Mouse (Mus musculus) forebrain, embryonic 16.5 days (tissue): Measurements from ENCODE around the gene Pde5a. TPM values are rescaled to one million over a fixed set of nuclear protein-coding genes. Genes with fewer than 3 reads are reported as not detected.
A peak's percentile ranks its signal among the peaks of the same experiment; 100 is the strongest.

Experiments used
- ATAC-seq: fragments of 200-750 bp; cut with Nextera tagmentation; 2 replicates; pipeline ENCODE4 v1.8.0; 2017; ENCODE audit warnings: mild to moderate bottlenecking, moderate library complexity
- H3K27ac ChIP-seq: fragments of 300-500 bp; sonication (generic); 2 replicates; pipeline ENCODE4 v1.5.1; 2014; ENCODE audit warnings: low read length, control low read depth
- H3K27me3 ChIP-seq: fragments of 300-500 bp; sonication (generic); replicated peaks from 2 replicates; pipeline ENCODE4 v1.6.1; 2014; ENCODE audit warnings: low read length; ENCODE audit not compliant: control insufficient read depth, insufficient read depth
- H3K36me3 ChIP-seq: fragments of 300-500 bp; sonication (generic); 2 replicates; pipeline ENCODE4 v1.6.1; 2014; ENCODE audit not compliant: control insufficient read depth, insufficient read depth
- H3K4me1 ChIP-seq: fragments of 300-500 bp; sonication (generic); replicated peaks from 2 replicates; pipeline ENCODE4 v1.6.1; 2014; ENCODE audit warnings: low read length; ENCODE audit not compliant: control insufficient read depth, insufficient read depth
- H3K4me2 ChIP-seq: fragments of 300-500 bp; sonication (generic); 2 replicates; pipeline ENCODE4 v1.6.1; 2014; ENCODE audit warnings: mild to moderate bottlenecking, low read length, control low read depth
- H3K4me3 ChIP-seq: fragments of 300-500 bp; sonication (generic); replicated peaks from 2 replicates; pipeline ENCODE4 v1.5.1; 2014; ENCODE audit warnings: mild to moderate bottlenecking, low read length, control low read depth
- H3K9ac ChIP-seq: fragments of 300-500 bp; sonication (generic); replicated peaks from 2 replicates; pipeline ENCODE4 v1.6.1; 2014; ENCODE audit warnings: low read depth, low read length, control low read depth
- H3K9me3 ChIP-seq: fragments of 300-500 bp; sonication (generic); 2 replicates; pipeline ENCODE4 v1.6.1; 2016; ENCODE audit warnings: low read length; ENCODE audit not compliant: control insufficient read depth
- WGBS: fragments of 180-500 bp; shearing (Covaris S2); extraction: QIAGEN DNeasy Blood & Tissue Kit; methylation state at CpG from one replicate; pipeline ENCODE4 v1.1.7; 2014; 5-methylcytosine and 5-hydroxymethylcytosine counted together
- polyA plus RNA-seq: library from polyadenylated mRNA; unstranded; fragments of >200 nt; fragmentation: Nextera tagmentation; extraction: Ambion mirVana; gene quantifications from 2 replicates; pipeline ENCODE4 v1.2.1, GENCODE M21; 2015

The Pde5a gene
- polyA plus RNA-seq, 1 experiment from 2014 or later, result 2.8 TPM

DNA sequence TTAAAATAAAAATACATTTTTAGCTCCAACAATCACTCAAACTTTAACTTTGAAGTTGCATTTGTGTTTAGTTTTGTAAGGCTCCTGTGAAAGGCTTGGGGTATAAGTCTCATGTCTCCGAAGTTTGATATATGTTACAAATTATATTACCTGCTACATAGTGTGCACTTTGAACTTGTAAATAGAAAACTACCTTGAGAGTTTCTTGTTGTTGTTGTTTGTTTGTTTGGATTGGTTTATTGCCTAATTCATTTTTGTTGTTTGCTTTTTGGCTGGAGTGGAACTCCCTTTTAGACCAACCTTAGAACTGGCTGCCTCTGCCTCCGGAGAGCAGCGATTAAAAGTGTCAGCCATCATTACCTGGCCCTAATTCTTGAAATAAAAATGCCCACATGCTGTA is 166.0 kb downstream of the Pde5a start, which contains the start of gene Fabp2:
TSS of gene Fabp2 (plus strand) at position 301 of the 400 bp plus-strand sequence.
- no peaks in the 10 kb centered on the region for H3K9me3 ChIP-seq
- ATAC-seq, result no peak
- H3K27ac ChIP-seq, result no peak within 1 kb of the TSS
- H3K4me1 ChIP-seq, result no peaks in the 10 kb centered on the region
- H3K4me2 ChIP-seq, result no peak within 1 kb of the TSS
- no peak within 1 kb of the TSS for H3K9ac ChIP-seq
- H3K27me3 ChIP-seq, result no peaks in the 10 kb centered on the region
- 95% methylated on average over 3 of the region's 3 CpGs for WGBS
- H3K36me3 ChIP-seq, result no peaks in the 10 kb centered on the region
- H3K4me3 ChIP-seq, result no peak within 1 kb of the TSS

GRCm38 (mm10) chr3:122895189-122895731 is 166.5 kb downstream of the Pde5a start:
- no peaks in the 10 kb centered on the region for H3K36me3 ChIP-seq
- no peak overlapping the region for H3K27ac ChIP-seq
- no peaks in the 10 kb centered on the region for H3K27me3 ChIP-seq
- H3K9me3 ChIP-seq, result no peaks in the 10 kb centered on the region
- WGBS, result 88% methylated on average over 11 of the region's 11 CpGs
- H3K4me3 ChIP-seq, result no peak overlapping the region
- H3K4me2 ChIP-seq, result no peak overlapping the region
- ATAC-seq, result no peak
- H3K9ac ChIP-seq, result no peak overlapping the region
- no peaks in the 10 kb centered on the region for H3K4me1 ChIP-seq

DNA sequence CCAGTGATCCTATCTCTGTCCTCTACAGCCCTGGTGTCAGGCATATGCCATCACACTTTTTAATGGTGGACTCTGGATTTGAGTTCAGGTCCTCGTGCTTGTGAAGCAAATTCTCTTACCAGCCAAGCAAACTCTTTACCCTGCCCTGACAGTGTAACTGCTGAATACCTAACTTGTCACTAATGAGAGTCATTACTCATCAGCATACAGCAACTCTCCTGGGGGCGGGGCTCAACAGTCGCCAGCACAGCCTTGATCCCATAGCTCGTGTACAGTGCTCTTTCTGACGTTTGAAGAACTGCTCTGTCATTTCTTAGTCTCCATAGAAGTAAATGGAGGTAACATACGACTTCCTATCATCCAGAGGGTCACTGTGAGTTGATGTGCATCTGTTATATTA is 169.5 kb downstream of the Pde5a start:
- Histone ChIP-seq H3K9ac (no peak overlapping the region), H3K4me3 (no peak overlapping the region), H3K4me1 (no peaks in the 10 kb centered on the region), H3K4me2 (no peak overlapping the region), H3K9me3 (no peaks in the 10 kb centered on the region), H3K27ac (no peak overlapping the region), H3K36me3 (no peaks in the 10 kb centered on the region), H3K27me3 (no peaks in the 10 kb centered on the region)
- no peak for ATAC-seq
- 54% methylated on average over 6 of the region's 6 CpGs for WGBS

GRCm38 (mm10) chr3:122903746-122904433 is 175.1 kb downstream of the Pde5a start:
- Histone ChIP-seq H3K4me2 (no peak overlapping the region), H3K36me3 (no peaks in the 10 kb centered on the region), H3K27ac (no peak overlapping the region), H3K4me3 (no peak overlapping the region), H3K4me1 (0 out of 2 replicates have a peak, but pooled peaks cover 2% of the 10 kb centered on the region), H3K9ac (no peak overlapping the region), H3K27me3 (no peaks in the 10 kb centered on the region), H3K9me3 (no peaks in the 10 kb centered on the region)
- ATAC-seq, result peak; percentile 90
- WGBS, result 49% methylated on average over 12 of the region's 12 CpGs

DNA sequence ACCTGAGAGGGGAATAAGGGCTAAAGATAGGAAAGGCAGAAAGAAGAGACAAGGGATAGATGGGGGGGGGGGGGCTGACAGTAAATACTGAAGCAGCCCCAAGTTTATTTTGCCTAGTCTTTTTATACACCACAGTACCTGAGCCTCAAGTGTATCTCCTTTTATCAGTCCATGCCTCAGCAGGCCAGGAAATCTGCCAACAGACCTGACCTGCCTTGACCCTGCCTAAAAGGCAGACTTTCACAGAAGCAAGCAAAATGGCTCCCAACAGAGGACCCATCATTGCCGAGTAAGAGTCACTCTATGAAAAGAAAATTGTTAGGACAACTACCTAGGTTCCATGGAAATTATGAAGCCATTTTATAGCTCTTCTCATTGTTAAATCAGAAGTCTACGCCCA is 179.1 kb downstream of the Pde5a start:
- no peak overlapping the region for H3K4me3 ChIP-seq
- WGBS, result 89% methylated on average over 2 of the region's 2 CpGs
- no peak for ATAC-seq
- H3K27ac ChIP-seq, result no peak overlapping the region
- no peak overlapping the region for H3K4me2 ChIP-seq
- H3K9ac ChIP-seq, result no peak overlapping the region
- no peaks in the 10 kb centered on the region for H3K36me3 ChIP-seq
- H3K27me3 ChIP-seq, result no peaks in the 10 kb centered on the region
- 0 out of 2 replicates have a peak, but pooled peaks cover 2% of the 10 kb centered on the region for H3K4me1 ChIP-seq
- no peaks in the 10 kb centered on the region for H3K9me3 ChIP-seq

Other genes with a start within 250 kb of the Pde5a start
- gene Fnbp1l, start 109.2 kb upstream of the Pde5a start, polyA plus RNA-seq, result 269 and 295 TPM in 2 replicates
- gene Fabp2, start 166.1 kb downstream of the Pde5a start, polyA plus RNA-seq, result not detected in 2 replicates
- not detected in 2 replicates for gene Gm10959, start 190.4 kb downstream of the Pde5a start, polyA plus RNA-seq
- gene 1810037I17Rik, start 195.3 kb downstream of the Pde5a start, polyA plus RNA-seq, result 76.8 and 87.4 TPM in 2 replicates